Mouse (Mus musculus): ENCODE data around the gene Spa17.

GRCm38 (mm10) chr9:37632305-37632704, 18.8 kb upstream of the Spa17 start:
- TF ChIP-seq MAX (IDR thresholded peaks at IDR 0.05; ENCODE audit: low read depth) (no peak), MYOG (IDR thresholded peaks at IDR 0.05; ENCODE audit: control insufficient read depth in 1 of 3, insufficient read depth in 1 of 3, insufficient read length in 2 of 3, low read depth in 2 of 3) (no peak)
